Mouse (Mus musculus) lung, postnatal 4 days (tissue): ENCODE measurements at regions not wholly inside any gene's neighbourhood (a gene's known extent, or its start where the extent isn't known, plus 50 kb on each side); places are given as distances from the start of the nearest gene placed in this dataset.
A peak's percentile ranks its signal among the peaks of the same experiment; 100 is the strongest.
"Not testable (repeated sequence)": the region's sequence is repeated elsewhere in the genome, so short reads cannot be mapped to it uniquely, and the experiment has no call there.

ENCODE experiments used
- DNase-seq, 2 experiments: peaks; one replicate each; pipeline ENCODE4 v3.0.0; 2021

DNA sequence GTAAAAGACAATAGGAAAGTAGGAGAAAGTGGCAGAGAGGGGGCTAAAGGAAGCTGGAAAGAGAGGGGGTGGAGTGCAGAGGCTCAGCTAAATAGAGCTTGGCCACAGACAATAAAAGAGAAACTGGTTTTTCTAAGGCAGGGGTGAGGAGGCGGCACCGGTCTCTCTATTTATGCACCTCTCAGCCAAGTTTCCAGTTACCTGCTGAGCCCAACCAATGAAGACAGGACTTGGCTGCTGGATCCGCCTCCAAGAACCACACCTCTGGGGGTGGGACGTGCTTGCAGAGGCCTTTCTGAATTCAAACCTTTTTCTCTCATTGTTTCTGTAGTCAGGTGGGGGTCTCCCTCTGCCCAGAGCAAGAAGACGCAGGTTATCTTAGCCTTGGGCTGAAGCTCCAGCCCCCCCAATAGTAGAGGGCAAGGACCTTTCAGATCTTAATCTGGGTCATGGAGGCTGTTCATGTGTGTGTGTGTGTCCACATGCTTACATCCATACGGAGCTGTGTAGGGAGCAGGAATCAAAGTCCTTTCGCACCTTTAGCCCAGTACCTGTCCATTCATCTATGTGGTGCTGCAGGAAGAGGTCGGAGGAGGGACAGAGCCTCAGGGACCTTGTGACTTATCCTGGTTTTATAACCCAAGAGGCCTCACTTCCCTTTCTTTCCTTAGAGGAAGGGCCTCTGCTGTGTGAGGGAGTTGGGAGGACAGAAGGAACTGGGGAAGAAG lies 140.1 kb upstream of the Camk1g start:
- DNase-seq, result peak; percentile 33 to 54

DNA sequence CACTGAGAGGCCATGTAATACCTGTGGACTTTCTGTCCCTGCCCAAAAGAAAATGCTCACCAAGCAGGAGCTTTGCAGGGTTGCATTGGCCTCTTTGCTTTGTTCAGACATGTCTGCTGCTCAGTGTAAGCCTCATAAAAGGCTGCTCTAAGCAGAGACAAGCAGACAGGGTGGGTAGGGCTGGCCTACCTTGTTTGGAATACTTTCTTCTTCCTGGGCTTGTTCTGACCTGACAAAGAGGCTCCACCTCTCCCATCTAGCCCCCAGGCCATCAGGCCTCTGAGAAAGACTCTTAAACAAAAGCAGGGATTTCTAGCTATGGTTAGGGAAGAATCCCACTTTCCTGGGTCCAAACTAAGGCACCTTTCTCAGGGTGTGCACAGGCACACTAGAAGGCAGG lies 138.2 kb upstream of the Camk1g start:
- no peak for DNase-seq

DNA sequence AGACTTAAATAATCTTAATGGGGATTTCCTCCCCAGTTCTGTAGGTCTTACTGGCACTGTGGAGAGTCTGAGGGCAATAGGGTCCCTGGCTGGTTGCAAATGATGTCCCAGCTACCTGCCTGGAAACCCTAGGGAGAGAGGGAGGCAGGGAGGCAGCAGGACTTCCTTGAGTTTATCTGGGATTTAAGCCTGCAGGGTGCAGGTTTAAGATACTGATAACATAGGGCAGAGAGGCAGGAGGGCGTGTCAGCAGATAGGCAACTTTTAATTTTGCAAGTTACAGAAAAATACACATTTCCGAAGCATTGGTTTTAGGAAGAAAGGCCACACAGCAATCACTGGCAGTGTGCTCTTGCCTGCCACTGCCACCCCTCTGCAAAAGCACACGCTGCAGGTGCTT lies 136.9 kb upstream of the Camk1g start:
- DNase-seq, result no peak

DNA sequence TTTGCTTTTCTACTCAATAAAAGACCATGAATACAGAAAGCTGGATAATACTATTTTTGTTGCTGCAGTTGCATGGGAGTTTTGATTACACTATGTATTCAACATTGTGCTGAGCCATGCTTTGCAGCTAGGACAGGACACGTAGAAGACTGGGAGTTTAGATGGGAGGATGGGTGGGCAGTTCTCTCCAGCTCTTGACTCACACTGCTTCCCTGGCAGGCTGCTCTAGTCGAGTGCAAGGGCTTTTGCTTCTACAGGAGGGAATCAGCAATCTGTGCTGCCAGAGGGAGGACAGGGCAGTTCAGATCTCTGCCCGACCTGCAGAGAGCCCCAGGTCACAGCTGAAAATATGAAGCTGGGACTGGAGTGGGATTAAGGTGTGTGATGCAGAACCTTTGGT lies 135.3 kb upstream of the Camk1g start:
- DNase-seq, result no peak

DNA sequence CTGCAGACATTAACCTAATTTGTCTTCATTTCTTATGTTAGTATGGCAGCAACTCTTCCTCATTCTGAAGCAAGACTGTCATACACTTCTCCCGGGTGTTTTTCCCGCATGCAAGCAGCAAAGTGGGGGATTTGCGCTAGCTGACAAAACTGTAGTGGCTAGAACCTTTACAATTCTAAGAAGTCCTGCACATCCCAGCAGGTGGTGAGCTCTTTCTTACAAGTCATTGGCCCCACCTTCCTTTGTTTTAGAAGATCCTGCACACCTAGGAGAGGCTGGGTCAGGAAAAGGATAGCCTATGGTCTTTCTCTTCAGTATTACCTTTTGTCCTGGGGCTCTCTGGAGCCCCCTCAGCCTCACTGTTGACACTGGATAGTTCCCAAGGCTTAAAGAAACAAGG lies 134.5 kb upstream of the Camk1g start:
- DNase-seq, result no peak

DNA sequence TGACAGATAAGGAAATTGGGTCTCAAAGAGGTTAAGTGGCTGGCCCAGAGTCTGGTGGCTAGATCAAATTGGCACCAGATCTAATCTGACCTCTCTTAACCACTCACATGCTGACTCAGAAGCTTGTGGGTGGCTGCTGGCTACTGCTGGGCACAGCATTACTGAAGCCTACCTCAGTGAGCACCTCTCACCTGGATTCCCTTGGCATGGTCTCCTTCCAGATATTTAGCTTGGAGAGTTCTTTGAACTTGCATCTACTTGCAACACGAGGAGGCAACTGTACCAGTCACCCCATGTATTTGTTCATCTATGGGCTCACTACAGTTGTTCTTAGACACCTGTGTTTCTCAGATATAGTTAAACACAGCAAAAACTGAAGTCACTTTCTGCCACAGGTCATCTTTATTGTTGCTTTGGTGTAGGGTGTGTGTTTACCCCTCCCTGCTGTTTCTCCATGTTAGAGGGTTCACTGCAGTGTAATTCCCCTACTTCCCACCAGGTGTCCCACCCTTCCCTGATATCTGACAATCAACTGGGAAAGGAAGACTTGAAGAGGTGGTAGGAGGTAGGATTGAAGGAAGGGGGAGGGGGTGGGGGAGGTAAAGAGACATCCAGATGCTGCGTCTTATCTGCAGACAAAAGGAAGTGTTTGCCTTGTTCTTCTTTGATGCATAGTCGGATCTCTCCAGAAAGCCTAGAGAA lies 133.7 kb upstream of the Camk1g start:
- peak in 1 of 2 experiments; percentile 65 for DNase-seq

DNA sequence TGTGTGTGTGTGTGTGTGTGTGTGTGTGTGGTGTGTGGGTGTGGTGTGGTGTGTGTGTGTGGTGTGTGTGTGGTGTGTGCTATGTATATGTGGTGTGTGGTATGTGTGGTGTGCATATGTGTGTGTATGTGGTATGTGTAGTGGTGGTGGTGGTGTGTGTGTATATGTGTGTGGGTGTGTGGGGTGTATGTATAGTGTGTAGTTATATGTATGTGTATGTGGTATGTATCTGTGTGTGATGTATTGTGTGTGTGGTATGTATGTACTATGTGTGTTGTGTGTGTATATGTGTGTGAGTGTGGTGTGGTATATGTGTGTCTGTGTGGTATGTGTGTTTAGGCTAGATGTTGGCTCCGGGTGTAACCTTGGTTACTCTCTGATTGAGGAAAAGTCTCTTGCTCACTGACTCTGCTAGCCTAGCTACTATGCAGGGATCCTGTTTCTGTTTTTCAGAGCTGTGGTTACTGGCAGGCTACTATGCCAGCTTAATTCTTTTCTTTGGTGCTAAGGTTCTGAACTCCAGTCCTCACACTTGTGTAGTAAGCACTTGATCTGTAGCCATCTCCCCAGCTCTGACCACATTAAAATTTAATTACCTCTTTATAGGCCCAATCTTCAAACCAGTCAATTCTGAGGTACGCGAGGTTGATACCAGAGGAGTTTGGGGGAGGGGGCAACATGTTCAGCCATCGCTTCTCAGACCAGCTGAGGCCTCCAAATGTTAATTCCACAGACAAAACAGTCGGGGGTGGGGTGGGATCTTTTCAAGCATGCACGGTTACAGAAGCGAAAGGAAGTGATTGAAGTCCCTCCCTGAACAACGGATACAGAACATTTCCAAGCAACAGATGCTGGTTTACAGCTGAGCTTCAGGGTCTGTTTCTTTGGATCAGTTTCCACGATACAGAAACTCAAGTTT lies 126.4 kb upstream of the Camk1g start:
- DNase-seq, result no peak

DNA sequence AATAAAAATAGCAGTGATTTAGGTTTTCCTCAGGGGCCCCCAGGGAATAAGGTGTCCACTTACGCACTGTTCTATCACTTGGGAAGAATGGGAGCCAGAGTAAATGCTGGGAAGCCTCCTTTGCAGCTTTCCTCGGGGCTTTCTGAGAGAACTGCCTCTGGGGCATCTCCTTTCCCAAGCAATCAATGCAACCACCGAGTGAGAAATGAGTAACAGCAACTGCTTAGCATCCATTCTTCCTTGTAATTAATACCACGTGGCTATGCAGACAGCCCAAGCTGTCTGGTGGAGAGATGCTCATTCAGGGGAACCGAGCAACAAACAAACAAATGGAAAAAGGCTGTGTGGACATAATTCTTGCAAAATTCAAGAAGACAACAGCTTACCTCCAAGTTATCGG lies 117.9 kb upstream of the Camk1g start:
- no peak for DNase-seq

DNA sequence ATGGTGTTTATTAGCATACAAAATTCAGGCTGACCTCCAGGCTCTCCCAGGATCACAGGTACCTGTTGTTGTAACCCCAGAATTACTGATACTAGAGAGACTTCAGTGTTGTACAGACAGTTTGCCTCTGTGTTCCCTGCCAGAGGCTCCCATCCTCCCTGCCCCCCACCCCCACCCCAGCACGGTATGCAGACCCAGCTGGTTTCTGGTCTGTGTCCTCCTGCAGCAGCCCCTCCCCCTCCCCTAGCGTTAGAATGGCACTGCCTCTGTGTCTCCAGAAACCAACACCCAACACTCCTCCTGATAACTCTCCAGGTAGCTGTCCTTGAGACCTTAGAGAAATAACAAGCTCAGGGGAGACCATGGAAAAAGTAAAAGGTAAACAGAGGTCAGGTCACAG lies 116.6 kb upstream of the Camk1g start:
- DNase-seq, result not testable (repeated sequence)

DNA sequence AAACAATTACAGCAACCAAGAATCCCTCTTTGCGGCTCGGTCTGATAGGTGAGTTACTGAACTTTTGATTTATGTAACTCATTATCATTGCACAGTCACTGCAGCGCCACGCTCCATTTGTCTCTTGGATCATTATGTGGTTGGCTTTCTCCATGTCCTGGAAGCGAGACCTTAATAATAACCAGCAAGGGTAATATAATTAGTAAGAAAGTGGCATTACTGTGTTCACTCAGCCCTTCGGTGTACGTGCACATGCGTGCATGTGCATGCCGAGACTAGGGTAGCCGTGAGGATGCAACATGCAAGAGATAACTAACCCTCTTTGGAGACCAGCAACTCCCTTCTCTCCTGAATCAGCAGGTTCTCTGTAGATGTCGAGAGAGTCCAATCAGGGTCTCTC lies 114.9 kb upstream of the Camk1g start:
- no peak for DNase-seq

DNA sequence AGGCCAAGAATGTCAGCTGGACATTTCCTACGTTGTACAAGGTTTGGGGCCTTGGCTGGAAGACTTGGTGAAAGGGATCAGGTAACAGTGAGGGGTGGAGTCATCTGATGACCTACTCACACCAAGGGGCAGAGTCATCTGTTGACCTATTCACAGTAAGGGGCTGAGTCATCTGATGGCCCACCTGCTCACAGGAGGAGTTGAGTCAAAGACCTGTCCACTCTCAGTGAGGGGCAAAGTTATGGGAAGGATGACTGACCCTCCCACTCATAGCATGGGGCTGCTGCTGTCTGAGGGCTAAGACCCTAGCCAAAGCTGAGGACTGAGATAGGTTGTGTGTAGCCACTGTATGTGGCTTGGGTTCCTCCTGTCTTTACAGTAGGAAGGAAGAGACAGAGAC lies 107.2 kb upstream of the Camk1g start:
- no peak for DNase-seq

DNA sequence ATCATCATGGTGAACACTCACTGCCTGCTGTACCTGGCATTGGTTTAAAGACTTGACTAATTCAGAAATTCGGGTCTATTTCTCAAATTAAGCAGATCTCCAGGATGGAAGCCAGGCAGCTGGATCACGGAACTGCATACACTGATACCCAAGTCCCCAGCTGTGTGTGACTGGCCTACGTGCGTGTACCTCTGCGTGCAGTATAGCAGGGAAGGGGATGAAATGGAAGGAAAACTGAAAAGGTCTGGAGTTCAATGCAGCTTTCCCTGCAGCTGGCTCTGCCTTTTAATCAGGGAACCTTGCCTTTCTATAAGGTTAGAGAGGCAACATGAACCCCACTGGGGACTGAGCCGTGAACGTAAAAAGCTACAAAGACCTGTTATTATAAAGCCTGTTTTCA lies 106.7 kb upstream of the Camk1g start:
- DNase-seq, result no peak

DNA sequence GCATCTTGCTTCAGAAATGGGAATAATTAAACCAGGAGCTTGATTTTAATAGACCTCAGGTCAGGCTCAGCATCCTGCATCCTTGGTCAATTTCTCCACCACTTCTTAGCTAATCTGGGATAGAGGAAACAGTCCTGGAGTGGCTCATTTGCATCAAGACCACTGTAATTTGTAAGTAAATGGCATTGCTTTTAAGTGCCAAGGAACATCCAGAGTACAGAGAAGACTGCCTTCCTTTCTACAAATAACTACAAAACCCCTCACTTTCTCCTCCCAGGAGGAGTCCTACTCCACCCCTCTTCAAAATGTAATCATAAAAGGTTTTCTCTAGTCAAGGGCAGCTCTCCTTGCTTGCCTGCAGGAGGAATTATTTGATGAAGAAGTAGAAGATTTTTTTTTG lies 96.2 kb upstream of the Camk1g start:
- no peak for DNase-seq

DNA sequence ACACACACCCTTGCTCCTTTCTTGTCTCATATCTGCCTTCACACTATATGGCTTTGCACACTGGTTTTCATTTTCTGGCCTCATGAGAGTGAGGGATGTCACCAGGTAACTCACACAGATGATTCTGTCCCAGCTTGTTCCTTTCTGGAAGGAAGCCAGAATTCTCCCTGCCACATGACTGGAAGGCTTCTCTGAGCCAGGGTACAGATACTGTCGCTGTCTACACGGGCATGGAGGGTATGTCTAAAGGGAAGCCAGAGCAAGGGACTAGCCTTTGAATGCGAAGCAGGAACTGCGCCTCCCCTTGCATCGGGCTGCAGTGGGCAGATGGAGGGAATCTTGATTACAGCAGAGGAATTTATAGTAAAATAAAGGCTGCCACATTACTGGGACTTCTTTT lies 89.6 kb upstream of the Camk1g start:
- DNase-seq, result no peak

DNA sequence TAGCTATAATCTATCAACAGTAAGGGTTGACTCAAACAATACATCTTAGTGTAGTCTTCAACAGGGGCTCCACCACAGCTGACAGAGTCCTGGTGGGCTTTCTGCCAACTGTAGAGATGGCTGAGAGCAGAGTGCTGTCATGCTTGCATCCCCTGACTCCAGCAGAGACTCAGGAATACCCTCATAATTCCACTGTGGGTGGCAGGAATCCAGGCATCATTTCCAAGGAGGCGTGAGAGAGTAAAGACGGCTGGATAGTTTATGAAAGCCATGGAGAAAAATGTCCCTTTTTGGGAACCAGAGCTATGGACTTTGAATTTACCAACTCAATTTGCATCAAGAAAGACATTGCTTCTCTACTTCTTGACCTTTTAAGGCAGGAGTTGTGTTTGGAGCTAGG lies 87.8 kb upstream of the Camk1g start:
- peak; percentile 50 to 60 for DNase-seq

DNA sequence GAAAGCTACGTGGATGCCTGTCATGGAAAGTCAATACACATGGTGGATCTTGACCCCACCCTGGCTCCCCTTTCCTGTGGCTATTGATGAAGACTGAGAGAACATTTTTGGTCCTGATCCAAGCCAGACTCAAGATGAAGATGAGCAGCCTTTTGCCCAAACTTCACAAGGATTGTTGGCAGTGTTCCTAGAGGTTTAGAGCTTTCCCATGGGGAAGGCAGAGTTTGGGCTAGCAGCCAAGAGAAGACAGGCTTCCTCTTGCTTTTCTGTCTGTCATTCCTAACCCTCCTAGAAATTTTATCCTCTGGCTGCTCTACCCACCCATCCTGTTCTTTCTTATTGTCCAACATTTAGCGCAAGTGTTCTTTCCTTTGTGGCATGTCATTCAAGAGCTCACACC lies 83.6 kb upstream of the Camk1g start:
- DNase-seq, result no peak

DNA sequence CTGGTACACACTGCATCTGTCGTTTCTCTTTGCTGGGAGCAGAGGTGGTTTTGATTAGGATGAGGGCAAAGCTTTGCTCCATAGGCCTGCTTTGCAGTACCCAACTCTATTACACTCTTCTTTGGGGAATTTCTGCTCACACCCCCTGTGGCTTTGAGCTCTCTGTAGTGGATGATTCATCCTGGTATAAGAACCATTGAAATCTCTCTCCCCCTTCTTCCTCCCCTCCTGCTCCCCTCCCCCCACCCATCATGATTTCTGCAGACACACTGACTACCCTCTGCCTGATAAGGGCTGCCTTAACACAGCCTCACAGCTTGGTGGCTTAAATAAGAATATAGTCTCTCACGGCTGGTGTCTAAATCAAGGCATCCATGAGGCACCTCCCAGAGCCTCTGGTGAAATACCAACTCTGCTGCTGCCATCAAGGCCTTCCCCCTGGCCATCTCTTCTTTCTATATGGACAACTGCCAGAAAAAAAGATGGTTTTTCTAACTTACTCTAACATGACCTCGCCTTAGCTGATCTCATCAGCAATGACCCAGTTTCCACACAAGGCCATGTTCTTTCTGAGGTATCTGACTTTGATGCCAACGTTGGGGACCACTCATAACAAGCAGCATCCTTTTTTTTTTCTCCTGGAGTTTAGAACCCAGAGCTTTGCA lies 81.5 kb upstream of the Camk1g start:
- no peak for DNase-seq

DNA sequence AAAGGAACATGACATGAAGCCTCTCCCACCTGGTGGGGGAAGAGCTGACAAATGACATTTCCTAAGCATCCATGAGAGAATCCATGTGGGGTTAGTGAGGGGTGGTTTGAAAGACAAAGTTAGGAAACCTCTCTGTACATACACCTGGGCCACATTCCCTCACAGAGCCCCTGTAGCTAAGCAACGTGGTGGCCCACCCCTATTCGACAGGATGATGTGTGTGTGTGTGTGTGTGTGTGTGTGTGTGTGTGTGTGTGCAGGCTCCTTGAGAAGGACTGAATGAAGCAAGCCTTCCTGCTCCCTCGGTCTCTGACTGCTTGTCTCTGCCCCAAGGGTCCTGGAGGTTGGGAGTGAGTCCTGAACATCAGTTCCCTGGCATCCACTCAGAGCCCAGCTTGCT lies 80.7 kb upstream of the Camk1g start:
- DNase-seq, result no peak

DNA sequence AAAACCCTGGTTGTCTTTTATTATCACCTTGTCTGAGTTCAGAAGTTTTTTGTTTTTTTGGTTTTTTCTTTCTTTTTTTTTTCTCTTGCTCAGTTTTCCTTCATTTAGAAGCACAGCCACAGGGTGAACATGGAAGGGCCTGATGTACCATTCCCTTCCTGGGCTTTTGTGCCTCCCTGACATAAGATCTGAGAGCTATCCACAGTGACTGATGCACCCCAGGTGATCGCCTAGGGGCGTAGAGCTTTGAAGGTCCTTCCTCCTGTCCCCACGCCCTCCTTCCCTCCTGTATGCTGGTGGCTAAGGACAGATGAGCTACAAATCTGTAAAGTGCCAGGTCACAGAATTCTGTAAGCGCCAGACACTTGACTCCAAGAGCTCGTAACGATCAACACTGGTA lies 80.1 kb upstream of the Camk1g start:
- no peak for DNase-seq

DNA sequence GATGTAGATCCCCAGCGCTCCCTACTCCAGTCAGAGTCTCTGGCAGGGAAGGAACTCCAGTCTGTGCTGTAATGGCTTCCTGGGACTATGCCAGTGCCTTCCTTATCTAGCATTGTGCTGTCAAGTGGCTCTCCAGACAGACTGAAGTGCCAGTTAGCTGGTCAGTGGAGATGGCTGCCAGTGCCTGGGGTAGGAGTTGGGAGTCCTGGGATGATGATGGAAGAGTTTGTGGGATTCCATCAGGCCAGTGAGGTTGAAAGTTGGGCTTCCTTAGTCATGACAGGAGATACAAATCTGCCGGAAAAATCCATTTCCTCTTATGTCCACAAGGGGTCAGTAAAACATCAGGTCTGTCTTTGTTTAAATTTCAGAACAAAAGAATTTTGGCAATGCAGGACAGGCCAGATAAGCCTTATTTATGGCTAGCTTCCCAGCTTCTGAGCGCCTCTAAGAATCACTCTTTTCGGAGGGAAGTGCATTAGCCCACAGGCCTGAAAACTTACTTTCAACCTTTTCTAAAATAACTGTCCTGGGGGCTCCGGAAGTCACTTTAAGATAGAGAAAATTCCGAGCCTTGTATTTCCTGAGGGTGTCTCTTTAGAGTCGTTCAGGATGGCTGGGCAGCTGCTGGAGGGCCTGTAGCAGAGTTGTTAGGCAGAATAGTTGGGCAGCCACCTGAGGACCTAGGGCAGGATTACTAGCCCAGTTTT lies 79.5 kb upstream of the Camk1g start:
- DNase-seq, result peak; percentile 73 to 74

DNA sequence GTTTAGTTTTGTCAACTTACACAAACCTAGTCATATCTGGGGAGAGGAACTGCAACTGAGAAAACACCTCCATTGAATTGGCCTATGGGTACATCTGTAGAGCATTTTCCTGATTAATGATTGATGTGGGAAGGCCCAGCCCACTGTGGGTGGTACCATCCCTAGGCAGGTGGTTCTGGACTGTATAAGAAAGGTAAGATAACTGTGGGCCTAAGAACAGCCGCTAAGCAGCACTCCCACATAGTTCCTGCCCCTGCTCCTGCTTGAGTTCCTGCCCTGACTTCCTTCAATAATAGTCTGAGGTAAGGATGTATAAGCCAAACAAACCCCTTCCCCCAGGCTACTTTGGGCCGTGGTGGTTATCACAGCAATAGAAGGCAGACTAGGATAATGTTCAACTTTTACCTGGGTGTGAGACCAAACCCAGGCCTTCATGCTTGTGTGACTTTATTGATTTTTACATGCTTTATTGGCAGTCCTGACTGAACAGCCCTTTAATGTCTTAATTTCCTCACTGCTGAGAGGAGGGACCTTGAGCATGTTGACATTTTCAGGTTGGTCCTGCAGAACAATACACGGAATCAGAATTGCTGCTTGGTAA lies 78.8 kb upstream of the Camk1g start:
- no peak for DNase-seq

DNA sequence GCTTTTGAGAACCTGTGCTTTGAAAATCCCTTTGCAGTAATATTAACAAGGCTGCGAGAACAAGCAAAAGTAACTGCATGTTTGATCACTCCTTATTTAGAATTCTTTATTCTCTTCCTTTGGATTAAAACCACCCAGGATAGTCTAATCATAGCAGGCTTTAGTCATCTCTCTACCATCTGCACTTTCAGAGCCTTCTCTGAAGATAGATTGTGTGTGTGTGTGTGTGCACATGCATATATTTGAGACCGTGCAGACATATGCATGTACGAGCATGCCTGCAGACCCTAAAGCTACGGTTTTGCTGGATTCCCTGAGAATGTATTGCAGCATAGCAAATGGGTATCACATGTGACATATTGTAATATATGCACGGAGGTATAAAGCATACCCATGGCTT lies 77.5 kb upstream of the Camk1g start:
- no peak for DNase-seq
